13 mouse cellular contexts compared by ENCODE assay signal in the genomic region with DNA sequence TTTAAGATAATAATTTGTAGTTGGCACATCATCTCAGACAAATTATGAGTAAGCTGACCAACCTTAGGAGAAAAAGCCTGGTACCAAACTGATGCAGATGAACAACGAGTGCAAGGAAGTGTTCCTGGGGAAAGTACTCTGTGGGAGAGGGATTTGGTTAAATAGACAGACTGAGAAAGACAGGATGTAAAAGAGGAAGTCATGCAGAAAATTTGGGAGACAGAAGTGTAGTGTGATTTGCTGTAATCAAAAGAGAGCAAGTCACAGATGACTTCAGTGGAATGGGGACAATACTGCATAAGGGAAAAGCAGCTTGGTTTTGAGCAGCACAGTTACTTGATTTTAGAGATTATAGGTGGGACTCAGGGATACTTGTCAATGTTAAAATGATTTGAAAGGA.
"Had no signal": no experiment of that assay in that cellular context is flagged by ENCODE, and none has a peak within 500 bp of the region (broad histone marks: within the 10 kb centered on the region; RNA-seq: fewer than 3 reads in every experiment).

No protein-coding gene starts in this region.

- H3K9ac ChIP-seq: limb, embryonic 12.5 days; liver, embryonic 13.5 days; liver, postnatal 0 days; lung, embryonic 15.5 days had no signal

- H3K27me3 ChIP-seq: limb, embryonic 12.5 days; liver, embryonic 13.5 days; lung, embryonic 15.5 days had no signal

- H3K4me2 ChIP-seq: limb, embryonic 12.5 days; liver, embryonic 13.5 days; lung, embryonic 15.5 days had no signal

- H3K4me3 ChIP-seq: limb, embryonic 12.5 days; liver, embryonic 13.5 days; lung, embryonic 15.5 days had no signal

- H3K27ac ChIP-seq: kidney, postnatal 0 days; limb, embryonic 12.5 days; liver, embryonic 13.5 days; lung, embryonic 15.5 days; stomach, postnatal 0 days had no signal

- H3K9me3 ChIP-seq: limb, embryonic 12.5 days; liver, embryonic 13.5 days; lung, embryonic 15.5 days had no signal

- DNase-seq: kidney, adult 9 months; kidney, postnatal 36 days; layer of hippocampus, adult 9-11 months; layer of hippocampus, postnatal 36 days; liver; liver, embryonic 13.5 days; liver, postnatal 0 days; lung, postnatal 14 days; thymus, postnatal 25 days had no signal

- H3K4me1 ChIP-seq: liver, embryonic 13.5 days; lung, embryonic 15.5 days had no signal

- ATAC-seq: liver, postnatal 0 days had no signal
